Mouse (Mus musculus) heart, adult 2 months (tissue): ENCODE data around the gene Olfr1420.

Source experiments
- CTCF ChIP-seq: fragments of 200-600 bp; IDR thresholded peaks from 2 replicates; pipeline ENCODE4 v1.8.1; 2022; ENCODE audit warnings: antibody characterized with exemption, mild to moderate bottlenecking, moderate library complexity
- POLR2A ChIP-seq: fragments of 200-500 bp; IDR thresholded peaks from 2 replicates; pipeline ENCODE4 v1.6.1; 2011; ENCODE audit warnings: mild to moderate bottlenecking, low read depth, low read length, control low read depth; ENCODE audit not compliant: insufficient read depth

- no peak for TF ChIP-seq CTCF
- no peak for TF ChIP-seq POLR2A
Measured at GRCm38 (mm10) chr19:11922068-11922467, 35.7 kb downstream of the Olfr1420 start.
